Mouse (Mus musculus) urinary bladder, adult 18-20 months (tissue): ENCODE results near the gene Qpctl.

Experiments used
- DNase-seq, 2 experiments: peaks; one replicate each; pipeline ENCODE4 v3.0.0; 2022; ENCODE audit warnings: low spot score in 2 of 2, mixed read lengths in 2 of 2

Qpctl gene

DNA sequence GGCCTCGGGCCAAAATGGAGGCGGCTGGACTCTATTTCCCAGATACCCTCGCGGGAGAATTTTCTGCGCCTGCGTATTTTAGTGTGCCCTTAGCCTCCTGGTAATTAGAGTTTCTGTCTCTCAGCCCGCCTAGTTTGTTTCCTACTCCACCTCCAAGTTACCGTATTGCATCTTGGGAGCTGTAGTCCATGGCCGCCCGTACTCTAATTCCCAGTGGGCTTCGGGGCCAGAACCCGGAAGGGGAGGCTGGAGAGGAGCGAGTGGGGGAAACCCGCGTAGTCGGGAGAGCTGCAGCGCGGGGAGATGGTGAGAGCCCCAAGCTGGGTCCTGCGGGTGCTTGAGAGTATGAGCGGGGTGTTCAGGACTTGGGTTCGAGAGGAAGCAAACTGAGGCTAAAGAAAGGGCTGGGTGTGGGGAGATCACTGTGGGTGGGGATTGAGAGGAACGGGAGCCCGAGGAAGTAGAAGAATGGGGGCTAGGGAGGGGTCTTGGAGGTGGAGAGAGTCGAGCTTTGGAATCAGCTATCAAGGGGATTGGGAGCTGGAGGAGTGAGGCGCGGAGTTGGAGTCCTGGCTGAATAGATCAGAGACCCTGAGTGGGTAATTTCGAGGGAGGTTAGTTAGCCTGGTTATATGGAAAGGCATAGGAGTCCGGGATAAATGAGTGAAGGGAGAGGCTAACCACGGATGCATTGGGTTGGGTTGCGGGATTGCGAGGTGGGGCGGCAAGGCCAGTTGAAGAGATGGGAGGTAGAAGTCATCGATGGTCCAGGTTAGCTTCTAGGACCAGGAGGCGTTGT, 29.3 kb downstream of the Qpctl start, which contains the start of gene Fbxo46:
TSS of gene Fbxo46 (plus strand) at position 229 of the 799 bp plus-strand sequence.
- DNase-seq: peak; percentile 79 to 94

DNA sequence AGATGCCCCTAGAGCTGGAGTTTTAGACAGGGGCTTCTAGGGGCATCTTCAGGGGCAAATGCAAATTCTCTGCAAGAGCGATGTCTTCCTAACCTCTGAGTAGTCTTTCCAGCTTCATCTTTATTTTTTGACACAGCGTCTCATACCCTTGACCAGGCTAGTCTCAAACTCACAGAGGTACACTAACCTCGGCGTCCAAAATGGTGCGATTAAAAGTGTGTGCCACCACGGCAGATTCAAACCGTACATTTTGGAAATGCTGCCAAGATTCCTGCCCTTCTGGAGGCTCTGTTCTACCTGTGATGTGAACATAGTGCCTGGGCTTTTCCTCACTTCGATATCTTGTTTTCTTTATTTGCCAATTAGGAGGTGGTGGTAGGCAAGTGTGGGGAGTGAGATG, 30.0 kb downstream of the Qpctl start:
- no peak for DNase-seq

DNA sequence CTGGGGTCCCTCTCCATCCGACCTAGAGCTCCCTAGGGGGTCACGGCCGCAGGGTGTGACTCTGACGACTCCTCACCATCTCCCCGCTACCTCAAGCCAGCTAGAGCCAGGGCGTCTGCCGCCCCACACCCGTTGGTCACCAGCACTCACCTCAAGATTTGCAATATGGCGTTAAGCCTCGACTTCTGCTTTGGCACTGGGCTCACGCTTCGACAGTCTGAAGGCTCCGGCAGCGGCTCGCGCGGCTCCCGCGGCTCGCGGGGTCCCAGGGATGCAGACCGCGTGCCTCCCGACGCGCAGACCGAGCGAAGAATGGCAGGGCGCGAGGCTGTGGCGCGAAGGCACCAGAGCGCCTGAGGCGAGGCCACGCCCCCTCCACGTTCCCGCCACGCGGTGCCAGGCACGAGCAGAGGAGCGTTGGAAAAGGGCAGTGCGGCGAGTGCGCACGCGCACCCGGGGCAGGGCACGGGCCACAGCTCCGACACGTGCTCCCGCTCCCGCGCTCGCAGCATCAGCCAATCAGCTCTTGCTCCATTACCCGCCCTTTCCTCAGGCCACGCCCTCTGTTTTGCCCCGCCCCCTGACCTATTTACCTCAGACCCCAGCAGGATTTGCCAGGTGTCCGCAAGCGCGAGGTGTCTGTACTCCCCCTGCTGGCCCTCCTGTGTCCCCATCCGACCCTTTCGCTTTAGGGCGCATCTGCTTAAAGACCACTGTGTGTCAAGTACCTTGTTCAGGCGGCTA, 30.9 kb downstream of the Qpctl start, which contains the start of gene Gm4969:
TSS of gene Gm4969 (minus strand) at position 341 of the 744 bp plus-strand sequence.
- no peak for DNase-seq

DNA sequence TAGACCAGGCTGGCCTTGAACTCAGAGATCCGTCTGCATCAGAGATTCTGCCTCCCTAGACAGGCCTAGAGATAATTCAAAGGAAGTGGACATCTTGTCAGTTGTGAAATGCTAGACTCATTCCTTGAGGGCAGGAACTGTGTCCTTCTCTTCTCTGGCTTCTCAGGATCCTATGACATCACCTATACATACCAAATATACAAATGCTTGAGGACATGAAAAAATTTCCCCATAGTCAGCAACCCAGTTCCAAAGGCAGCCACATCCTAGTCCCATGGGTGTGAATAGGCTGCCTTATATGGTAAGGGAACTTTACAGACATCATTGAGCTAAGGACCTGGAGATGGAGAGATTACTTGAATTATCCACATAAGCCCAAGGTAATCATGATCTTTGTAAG, 39.5 kb downstream of the Qpctl start:
- DNase-seq: no peak

DNA sequence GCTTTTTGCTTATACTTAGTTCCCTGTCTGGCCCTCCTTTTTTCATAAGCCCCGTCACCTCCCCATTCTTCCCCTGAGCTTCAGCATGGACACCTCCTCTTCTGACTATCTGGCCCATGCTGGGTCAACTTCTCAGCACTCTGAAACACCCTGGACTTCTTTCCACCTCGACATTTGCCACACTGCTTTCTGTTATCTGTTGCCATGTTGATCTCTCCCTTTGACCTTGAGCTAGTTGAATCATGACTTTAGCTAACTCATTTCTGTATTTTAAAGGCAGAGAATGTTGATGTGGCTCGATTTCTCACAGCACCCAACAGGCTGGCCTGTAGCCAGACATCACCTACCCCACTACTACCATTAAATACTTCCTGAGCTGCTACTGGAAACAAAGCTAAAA, 41.7 kb downstream of the Qpctl start:
- DNase-seq: no peak

DNA sequence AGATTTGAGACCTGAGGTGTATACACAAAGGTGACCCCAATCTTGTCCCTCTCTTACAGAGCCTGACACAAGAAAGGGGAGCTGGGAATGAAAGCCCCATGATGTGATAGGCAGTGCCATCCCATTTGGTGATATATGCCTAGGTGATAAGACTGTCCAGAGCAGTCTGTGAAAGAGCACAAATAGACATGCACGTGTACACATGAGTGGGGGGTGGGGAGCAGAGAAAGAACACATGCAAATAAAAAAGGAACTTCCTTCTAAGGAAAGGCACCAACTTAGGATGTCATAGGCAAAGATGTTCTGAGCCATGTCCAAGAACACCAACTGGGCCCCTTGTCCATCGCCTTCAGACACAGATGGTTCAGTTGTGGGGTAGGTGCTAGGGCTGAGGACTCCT, 44.6 kb downstream of the Qpctl start:
- no peak for DNase-seq

DNA sequence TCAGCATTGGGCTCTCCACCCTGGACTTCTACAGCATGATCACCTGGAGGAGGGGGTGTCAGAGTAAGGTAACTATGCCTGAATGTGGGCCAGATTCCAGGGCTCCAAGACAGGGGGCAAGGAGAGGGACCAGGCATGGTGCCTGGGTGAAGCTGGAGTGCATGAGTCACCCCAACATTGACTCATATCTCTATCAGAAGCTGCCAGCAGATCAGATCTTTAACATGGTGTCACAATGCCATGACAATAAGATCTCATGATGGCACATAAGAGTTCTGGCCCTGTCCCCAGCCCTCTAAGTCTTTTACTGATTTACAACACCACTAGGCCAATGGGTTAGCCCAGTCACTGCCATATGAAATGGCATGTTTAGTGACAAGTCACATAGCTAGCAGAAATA, 45.4 kb downstream of the Qpctl start:
- DNase-seq: no peak

DNA sequence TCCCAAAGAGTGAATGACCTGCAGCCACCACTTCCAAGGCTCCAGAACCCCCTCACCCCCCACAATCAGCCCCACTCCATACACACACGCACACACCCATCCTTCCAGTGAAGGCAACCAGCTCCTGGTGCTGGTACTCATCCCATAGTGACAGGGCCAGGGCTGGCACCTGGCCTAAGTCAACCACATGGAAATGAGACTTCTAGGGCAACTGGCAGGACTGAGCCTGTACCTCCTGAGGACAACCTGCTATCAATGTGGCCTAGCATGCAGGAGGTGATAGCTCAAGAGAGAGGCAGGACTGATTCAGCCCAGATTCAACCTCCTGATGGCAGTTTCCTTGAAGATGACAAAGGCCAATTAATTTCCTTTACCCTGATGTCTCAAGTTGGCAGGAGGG, 48.8 kb downstream of the Qpctl start:
- DNase-seq: no peak

DNA sequence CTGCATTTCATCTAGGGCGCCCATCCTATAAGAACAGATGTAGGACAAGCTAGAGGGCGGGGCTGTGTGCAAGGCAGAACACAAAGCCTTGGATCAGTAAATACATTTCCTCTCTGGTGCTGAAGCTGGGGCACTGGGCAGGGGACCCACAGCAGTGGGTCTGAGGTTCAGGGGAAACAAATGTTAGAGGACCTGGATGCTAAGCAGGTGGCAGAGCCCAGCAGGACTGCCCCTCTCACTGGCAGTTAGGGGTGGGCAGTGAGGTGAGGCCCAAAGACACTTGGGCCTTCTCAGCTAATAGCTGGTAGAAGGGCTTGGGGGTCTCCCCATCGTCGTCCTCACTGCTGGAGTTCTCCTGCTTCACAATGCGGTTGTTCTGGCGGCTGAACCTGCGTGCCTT, 50.3 kb downstream of the Qpctl start:
- no peak for DNase-seq

DNA sequence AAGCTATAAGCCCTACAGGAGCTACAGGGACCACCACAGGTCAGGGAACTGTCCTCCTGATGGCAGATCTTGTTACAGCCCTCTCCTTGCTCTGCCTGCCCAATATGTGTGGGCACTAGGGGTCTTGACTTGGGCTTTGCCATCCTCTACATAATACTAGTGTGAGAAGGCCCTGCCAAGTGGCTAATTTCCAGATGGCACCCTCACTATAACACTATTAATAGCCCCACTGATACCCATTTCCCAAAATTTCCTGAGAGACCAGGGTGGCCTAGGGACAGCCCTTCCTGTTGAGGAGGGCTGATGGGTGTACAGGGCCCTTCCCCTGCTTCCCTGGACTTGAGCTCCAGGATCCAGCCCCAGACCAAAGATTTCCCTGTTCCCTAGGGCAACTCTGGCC, 51.2 kb downstream of the Qpctl start:
- no peak for DNase-seq

DNA sequence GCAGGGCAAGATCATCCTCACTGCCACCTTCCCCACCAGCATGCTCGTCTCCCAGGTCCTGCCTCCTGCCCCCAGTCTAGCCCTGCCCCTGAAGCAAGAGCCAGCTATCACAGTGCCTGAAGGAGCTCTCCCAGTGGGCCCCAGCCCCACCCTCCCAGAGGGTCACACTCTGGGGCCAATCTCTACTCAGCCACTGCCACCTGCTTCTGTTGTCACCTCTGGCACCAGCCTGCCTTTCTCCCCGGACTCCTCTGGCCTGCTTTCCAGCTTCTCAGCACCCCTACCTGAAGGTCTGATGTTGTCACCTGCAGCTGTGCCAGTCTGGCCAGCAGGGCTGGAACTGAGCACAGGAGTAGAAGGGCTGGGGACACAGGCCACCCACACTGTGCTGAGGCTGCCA, 51.9 kb downstream of the Qpctl start:
- no peak for DNase-seq

DNA sequence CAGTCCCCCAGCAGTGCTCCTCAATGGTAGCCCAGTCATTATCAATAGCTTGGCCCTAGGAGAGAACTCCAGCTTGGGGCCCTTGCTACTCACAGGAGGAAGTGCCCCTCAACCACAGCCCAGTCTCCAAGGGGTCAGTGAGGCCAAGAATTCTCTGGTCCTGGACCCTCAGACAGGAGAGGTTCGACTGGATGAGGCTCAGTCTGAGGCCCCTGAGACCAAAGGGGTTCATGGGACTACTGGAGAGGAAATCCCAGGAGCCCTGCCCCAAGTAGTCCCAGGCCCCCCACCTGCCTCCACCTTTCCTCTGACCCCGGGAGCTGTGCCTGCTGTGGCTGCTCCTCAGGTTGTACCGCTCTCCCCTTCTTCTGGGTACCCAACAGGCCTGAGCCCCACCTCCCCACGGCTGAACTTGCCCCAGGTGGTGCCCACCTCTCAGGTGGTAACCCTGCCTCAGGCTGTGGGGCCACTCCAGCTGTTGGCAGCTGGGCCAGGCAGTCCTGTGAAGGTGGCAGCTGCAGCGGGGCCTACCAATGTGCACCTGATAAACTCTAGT, 52.6 kb downstream of the Qpctl start:
- DNase-seq: no peak

DNA sequence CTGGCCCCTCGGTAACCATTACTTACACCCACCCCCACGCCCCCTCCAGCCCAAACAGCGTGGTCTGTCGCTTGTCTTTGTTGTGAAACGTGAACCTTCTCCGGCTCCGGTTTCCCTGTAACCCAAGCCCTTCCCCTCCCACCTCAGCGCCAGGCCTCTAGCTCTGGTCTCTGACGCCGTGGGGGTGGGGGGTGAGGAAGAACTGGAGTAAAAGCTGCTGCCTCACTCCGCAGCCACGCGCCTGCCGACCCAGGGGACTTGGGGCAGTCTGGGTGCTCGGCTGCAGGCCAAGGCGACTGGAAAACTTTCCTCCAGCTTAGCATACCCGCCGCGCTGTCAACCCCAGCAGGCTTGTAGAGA, 53.4 kb downstream of the Qpctl start:
- DNase-seq: no peak

DNA sequence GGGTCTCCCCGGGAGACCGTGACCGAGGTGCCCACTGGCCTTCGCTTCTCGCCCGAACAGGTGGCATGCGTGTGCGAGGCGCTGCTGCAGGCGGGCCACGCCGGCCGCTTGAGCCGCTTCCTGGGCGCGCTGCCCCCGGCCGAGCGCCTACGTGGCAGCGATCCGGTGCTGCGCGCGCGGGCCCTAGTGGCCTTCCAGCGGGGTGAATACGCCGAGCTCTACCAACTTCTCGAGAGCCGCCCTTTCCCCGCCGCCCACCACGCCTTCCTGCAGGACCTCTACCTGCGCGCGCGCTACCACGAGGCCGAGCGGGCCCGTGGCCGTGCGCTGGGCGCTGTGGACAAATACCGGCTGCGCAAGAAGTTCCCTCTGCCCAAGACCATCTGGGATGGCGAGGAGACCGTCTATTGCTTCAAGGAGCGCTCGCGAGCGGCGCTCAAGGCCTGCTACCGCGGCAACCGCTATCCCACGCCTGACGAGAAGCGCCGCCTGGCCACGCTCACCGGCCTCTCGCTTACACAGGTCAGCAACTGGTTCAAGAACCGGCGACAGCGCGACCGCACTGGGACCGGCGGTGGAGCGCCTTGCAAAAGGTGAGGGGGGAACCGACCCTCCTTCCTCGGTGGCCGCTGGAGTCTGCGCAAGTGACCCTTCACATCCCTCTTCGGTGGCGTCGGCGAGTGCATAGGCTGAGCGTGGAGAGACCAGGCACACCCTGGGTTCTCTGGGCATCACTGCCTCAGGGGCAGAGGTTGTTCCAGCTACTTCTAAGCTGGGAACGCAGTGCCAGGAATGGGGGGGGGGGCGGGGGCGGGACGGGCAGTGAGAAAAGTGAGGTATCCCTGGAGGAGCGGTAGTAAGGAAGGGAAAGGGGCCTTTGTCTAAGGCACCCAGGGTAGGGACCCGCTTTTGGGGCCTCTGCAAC, 54.0 kb downstream of the Qpctl start:
- DNase-seq: peak in 1 of 2 experiments; percentile 59

DNA sequence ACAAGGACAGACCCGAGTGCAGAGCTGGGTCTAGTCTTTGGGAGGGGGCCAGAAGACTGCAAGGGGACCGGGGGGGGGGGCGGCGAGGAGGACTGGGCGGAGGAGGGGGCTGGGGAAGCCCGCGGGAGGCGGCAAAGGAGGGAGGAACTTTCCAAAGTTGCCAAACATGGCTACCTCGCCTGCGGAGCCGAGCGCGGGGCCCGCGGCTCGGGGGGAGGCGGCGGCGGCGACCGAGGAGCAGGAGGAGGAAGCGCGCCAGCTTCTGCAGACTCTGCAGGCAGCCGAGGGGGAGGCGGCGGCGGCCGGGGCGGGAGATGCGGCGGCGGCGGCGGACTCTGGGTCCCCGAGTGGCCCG, 54.6 kb downstream of the Qpctl start, which contains the start of gene Six5:
TSS of gene Six5 (plus strand) at position 124 of the 355 bp plus-strand sequence.
- DNase-seq: no peak

DNA sequence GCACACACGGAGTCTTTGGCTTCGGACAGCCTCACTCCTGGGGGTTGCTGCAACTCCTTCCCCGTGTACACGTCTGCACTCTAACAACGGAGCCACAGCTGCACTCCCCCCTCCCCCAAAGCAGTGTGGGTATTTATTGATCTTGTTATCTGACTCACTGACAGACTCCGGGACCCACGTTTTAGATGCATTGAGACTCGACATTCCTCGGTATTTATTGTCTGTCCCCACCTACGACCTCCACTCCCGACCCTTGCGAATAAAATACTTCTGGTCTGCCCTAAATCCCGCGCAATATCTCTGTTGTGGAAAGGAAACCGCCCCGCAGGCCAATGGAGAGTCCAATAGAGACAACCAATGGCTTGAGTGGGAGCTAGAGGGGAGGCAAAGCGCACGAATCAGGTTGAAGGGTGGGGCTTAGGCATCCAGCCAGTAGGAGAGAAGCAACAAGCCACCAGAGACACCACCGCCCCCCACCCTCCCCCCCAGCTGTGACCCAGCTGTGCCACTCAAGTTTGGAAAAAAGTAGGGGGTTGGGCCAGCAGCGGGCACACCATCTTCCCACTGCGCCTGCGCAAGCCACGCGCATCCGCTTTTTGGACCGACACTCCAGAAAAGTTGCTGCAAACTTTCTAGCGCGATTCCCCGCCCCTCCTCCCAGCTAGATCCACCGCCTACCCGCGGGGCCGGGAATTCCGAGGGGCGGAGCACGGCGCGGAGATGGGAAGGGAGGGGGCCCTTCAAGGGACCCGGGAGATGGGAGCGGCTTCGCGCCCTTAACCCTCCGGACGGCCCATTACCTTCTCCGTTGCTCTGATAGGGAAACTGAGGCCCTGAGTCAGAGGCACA, 55.3 kb downstream of the Qpctl start:
- peak; percentile 88 to 95 for DNase-seq

DNA sequence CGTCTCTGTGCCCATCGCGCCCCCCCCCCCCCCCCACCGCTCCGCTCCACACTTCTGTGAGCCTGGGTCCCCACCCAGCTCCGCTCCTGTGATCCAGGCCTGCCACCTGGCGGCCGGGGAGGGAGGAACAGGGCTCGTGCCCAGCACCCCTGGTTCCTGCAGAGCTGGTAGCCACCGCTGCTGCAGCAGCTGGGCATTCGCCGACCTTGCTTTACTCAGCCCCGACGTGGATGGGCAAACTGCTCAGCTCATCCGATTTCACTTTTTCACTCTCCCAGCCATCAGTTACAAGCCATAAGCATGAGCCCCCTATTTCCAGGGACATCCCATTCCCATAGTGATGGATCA, 55.9 kb downstream of the Qpctl start:
- peak; percentile 78 to 82 for DNase-seq

DNA sequence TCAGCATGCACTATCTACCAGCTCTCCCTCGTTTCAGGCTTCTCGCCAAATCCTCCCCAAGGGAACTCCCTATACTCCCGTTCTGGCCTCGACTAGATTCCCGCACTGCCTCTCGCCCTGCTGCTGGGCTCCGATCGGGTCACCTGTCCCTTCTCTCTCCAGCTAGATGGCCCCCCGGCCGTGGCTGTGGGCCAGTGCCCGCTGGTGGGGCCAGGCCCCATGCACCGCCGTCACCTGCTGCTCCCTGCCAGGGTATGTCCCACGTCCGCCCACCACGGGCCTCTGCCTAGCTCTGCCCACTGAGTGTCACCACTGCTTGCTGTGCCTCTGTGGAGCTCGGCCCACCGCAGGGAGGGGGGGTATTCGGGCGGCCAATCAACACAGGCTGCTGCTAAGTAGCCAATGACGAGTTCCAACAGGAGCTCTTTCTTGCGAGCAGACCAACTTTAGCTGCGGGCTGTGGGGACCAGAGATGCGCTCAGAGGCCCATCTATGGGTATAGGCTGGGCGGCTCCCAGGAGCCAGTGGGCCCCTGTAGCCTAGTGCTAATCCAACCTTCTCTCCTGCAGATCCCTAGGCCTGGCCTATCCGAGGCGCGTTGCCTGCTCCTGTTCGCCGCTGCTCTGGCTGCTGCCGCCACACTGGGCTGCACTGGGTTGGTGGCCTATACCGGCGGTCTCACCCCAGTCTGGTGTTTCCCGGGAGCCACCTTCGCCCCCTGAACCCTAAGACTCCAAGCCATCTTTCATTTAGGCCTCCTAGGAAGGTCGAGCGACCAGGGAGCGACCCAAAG, 56.5 kb downstream of the Qpctl start:
- DNase-seq: peak; percentile 45 to 48

DNA sequence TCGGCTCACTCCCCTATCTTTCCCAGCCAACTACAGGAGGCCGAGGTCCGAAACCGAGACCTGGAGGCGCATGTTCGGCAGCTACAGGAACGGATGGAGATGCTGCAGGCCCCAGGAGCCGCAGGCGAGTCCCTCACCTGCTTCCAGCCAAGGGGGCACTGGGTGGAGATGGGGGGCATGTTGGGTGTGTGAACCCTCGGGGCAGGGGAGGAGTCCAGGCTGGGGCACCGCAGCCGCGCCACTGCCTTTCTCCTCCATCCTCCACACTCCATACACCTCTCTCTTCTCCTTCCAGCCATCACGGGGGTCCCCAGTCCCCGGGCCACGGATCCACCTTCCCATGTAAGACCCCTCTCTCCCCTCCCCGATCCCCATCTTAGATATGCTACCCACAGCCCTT, 57.2 kb downstream of the Qpctl start:
- DNase-seq: no peak
